Mouse (Mus musculus): ENCODE results near the gene Eif3l.
A peak's percentile ranks its signal among the peaks of the same experiment; 100 is the strongest.
"Not testable (repeated sequence)": the region's sequence is repeated elsewhere in the genome, so short reads cannot be mapped to it uniquely, and the experiment has no call there.

Eif3l gene

DNA sequence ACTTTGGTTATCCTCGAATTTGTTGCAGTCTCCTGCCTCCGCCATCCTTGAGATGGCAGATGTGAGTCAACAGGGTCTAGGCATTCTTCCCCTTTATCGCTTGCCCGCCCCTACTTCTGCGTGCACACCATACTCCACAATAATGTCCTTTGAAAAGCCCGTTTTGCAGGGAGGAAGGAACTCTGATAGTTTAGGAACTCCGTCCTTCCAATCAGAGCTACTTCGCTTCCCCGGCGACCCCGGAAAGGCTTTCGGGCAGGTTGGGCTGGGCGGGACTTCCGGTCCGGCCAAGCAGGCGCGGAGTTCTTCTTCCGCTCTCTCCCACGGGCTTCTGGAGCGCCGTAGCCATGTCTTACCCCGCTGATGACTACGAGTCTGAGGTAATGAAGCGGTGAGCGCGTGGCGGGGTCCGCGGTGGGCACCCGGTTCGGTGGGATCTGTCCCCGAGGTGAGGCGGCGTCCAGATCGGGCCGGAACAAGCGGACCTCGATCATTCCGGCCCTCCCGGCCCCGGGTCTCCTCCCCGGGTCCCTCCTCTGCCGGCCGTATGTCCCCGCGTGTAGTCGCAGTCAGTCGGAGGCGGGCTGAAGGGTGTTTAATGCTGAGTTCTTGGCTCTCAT lies at the start of gene Eif3l:
TSS of gene Eif3l (plus strand) at position 267 of the 620 bp plus-strand sequence.
- DNase-seq: peak; percentile 85 to 89

DNA sequence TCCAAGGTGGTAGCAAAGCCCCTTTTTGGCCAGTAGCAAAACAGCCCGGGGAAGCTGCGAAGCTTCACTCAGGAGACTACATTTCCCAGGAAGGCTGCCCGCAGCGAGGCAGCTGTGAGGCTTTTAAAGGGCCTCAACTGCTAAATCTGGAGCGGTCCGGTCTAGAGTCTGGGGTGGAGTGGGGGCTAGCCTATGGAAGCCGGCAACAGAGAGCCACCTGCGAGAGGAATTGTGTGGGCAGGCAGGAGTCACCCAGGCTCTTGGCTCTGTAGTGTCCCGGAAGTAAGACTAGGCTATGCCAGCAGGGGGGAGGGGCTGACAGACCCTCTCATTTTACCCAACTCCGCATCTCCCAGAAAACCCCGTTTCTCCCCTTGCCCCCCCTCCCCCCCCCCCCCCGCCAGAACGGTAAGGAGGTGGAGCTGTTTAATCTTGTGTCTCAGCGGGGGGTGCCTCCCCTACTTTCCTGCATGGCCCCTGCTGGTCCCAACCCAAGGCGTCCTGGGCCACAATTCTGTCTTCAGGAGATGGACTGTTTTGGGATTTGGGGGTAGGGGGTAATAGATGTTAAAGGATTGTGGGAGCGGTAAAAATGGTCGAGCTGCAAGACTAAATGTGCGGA lies 49.2 kb upstream of the Eif3l start:
- DNase-seq: peak in 1 of 2 experiments; percentile 64

DNA sequence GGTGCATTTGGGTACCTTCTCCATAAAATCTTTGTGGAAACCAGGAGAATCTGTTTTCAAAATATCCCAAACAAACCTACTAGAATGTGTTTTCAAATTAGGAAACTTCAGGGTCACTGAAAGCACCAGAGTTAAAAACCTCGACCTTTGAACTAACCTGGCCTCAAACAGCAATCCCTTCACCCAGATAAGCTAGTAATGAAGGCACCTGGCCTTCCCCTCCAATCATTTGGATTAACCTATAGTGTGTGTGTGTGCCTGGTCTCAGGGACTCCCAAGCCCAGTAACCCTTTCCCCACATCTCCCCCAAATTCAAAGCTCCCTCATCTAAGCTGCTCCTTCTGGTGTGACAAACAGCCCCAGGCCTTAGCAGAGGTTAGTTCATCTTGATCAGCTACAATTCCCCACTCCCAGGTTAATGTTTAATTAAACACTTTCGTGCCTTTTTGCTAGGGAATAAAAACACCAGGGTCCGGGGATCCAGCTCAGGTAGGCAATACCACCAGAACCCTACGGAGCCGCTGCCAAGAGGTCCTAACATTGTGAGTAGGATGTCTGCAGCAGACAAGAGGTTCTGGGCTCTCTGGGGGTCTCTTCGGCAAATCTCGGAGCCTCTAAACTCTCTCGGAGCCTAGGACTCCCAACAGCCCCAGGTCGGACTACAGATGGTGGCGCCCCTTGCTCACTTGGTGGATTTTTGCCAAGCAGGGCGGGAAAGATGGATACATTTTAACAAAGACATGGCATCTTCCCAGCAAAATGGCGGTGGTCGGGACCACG lies 48.3 kb upstream of the Eif3l start:
- DNase-seq: peak; percentile 72 to 83

DNA sequence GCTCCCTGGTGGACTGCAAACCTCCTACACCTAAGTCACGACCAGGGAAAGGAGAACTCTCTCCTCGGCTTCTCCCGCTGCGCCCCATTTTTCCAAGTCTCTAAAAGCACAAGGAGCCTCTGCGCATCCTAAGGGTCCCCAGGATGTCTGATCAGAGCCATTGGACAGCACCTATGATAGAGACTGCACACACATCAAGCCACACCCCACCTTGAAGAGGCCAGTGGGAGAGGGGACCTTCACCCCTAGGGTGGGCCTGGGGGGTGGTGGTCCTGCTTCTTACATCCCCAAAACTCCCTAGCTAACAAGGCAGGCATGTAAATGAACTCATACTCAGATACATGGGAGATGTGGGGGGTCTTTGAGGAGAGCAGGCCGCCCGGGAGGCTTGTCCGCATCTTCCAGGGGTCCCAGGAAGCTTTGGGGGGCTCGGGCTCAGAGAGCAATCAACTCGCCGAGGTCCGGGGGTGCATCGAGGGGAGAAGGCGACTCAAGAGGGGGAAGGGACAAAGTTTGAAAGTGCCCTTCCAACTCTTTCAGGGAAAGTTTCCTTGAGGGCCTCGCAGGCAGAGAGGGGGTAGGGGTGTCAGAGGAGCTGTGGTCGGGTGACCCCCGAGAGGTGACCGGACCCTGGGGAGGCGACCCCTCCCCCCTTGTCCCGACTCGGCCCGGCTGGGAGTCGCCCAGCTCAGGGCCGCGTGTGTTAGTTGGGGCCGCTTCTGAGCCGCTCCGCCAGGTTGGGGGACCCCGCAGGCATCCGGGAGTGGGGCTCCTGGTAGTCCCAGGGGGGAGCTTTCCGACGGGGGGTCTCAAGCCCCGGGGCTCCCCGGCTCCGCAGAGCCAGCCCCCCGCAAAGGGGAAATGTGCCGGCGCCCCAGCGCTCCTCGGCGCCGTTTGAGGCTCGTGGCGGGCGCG lies 47.4 kb upstream of the Eif3l start:
- DNase-seq: peak in 1 of 2 experiments; percentile 69

DNA sequence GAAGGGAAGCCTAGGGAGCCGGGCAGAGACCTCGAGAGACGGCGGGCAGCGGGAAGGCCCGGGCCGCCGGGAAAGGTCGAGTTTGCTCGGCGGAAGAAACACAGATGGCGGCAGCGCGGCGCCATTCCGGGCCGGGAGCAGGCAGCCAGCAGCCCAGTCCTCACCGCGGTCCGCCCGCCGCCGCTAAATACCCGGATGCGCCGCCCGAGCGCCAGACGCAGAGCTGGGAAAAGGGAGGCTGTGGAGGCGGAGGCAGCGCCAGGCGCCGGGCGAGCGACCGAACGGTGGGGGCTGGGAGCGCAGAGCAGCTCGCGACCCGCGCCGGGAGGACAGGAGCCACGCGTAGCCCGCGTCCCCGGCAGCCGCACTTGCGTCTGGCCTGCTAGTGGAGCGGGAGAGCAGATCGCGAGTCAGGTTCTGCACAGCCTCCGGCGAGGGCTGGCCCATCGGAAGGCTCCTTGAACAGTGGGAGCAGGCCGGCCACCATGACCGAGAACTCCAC lies 46.7 kb upstream of the Eif3l start, which contains the start of gene H1f0:
TSS of gene H1f0 (plus strand) at position 214 of the 502 bp plus-strand sequence.
- DNase-seq: peak; percentile 98 to 99

DNA sequence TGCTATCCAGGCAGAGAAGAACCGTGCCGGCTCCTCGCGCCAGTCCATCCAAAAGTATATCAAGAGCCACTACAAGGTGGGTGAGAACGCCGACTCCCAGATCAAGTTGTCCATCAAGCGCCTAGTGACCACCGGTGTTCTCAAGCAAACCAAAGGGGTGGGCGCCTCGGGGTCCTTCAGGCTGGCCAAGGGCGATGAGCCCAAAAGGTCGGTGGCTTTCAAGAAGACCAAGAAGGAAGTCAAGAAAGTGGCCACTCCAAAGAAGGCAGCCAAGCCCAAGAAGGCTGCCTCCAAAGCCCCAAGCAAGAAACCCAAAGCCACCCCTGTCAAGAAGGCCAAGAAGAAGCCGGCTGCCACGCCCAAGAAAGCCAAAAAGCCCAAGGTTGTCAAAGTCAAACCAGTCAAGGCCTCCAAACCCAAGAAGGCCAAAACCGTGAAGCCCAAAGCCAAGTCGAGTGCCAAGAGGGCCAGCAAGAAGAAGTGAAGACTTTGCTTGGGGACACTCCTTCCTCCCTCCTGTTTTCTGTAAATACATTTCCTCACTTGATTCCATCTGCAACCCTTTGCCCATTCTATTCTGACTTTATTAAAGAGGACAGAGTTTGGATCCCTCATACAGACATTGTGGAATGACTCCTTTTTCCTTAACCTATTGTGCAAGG lies 46.0 kb upstream of the Eif3l start:
- DNase-seq: no peak

DNA sequence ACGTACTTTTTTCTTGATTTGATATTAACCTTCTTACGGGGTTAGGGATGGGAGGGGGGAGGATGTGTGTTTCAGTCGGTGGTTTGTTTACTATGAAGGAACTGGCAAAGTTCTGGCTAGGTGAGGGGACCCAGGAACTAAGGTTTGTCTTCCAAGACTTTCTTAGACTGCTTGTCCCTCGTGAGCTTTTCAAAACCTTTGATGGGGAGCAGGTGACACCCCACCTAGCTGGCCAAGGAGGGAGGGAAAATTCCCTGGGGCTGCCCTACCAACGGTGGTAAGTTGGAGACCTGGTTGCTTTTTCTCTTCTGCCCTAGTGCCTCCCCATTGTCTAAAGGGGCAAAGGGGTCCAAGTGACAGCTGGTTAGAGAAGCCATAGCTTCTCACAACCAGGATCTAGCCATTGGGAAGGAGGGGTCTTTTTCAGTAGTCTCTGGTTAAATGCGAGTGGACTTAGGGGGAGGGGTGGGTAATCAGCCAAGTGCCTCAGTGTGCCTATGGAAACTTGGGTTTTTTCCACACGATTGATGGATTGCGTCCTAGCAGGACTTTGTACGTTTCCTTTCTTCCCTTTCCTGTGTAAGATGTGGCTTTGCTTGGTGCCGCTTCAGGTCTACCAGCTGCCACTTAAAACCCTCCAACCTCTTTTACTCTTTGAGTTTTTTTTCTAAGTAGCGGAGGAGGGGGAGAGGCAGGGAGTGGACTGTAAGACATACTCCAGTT lies 45.3 kb upstream of the Eif3l start:
- DNase-seq: no peak

DNA sequence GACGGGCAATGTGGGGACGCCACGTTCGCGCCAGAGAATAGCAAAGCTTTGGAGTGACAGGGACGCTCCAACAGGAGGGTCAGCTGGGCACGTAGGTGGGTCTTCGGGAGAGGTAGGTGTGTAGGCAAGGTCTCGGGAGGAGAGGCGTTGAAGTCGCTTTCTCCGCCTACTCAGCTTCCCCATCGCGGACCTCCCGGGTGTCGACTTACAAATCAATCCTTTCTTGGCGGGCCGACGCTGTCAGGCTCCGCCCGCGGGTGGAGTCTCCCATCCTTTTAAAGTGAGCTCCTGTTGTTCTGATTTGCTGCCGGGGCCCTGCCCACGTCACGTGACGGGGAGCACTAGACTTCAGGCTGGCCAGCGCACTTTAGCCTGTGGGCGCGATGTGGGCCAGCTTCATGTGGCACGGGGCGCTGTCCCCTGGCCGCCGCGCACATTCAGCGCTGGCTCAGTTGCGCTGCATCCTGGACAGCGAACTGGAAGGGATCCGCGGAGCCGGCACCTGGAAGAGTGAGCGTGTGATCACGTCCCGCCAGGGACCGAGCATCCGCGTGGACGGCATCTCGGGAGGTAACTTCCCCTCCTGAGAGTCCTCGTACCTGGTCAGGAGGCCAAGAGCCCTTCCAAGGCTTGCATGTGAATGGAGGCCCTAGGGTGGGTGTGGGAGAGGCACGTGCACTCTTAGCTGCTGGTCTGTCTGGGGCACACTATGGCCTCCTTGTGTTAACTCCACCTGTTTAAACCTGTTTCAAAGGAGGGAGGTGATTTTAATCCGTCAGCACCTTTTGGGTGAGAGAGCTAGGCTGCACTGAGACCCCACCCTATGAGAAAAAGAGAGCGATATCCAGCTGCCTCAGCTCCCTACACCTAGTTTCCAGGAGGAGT lies 44.2 kb upstream of the Eif3l start:
- peak; percentile 88 to 91 for DNase-seq

DNA sequence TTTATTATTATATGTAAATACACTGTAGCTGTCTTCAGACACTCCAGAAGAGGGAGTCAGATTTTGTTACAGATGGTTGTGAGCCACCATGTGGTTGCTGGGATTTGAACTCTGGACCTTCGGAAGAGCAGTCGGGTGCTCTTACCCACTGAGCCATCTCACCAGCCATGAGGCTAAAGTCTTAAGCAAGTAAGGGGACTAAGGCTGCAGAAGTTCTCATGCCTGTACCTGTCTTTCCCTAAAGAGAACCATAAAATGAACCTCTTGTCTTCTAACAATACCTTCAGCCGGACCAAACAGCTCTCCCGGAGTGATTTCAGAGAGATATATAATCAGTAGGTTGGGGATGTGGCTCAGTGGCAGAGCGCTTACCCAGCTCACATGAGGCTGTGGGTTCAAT lies 43.1 kb upstream of the Eif3l start:
- not testable (repeated sequence) for DNase-seq

DNA sequence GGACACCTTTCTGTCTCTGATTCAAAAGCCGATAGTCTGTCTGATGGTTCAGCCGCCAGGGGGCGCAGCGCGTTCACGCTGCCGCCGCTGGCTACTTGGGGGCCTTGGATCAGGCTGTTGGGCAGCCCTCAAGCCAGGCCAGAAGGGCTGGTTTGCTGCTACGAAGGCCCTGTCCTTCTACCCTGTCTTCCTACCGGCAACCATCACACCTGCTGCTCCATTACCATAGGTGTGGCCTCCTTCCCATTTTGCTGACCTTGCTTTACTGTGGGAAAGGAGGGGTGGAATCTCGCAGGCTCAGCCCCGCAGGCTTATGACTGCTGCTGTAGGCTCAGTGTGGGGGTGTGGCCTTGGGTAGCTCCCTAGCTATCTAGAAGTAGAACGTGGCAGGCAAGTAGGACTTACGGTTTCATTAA lies 37.1 kb upstream of the Eif3l start:
- DNase-seq: peak; percentile 88 to 91

DNA sequence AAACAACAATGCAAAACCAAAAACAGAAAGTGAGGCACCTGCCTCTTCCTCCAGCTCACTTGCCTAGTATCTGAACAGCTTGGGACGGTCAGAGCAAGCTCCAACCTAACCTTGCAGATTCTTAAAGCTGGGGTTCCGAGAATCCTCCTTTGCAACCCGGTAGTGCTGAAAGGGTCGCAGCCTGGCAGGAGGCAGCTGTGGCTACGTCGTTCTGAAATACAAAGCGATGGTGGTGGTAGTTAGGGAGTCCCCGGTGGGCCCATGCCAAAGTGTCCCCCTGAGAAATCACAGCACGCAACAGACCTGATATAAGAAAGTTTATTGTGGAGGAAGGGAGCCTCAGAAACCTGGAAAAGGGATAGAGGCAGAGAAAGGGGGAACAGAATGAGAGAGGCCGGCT lies 36.6 kb upstream of the Eif3l start:
- DNase-seq: no peak

DNA sequence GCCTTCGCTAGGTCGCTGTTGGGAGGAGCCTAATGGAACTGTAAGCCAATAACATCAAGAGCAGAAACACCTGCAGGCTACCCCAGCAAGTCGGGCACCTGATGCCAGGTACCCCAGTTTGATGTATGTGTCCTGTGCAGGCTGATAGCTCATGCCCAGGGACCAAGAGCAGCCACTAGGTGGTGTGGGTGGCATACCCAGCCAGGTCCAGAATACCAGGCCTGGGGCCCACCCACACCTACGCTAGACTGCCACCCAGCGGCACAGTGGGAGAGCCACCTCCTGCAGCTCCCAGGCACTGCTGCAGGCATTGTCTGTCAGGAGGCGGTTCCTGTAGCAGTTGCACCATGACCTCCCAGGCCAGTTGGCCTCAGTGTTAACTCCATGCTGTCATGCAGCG lies 36.1 kb upstream of the Eif3l start:
- peak; percentile 54 to 67 for DNase-seq

DNA sequence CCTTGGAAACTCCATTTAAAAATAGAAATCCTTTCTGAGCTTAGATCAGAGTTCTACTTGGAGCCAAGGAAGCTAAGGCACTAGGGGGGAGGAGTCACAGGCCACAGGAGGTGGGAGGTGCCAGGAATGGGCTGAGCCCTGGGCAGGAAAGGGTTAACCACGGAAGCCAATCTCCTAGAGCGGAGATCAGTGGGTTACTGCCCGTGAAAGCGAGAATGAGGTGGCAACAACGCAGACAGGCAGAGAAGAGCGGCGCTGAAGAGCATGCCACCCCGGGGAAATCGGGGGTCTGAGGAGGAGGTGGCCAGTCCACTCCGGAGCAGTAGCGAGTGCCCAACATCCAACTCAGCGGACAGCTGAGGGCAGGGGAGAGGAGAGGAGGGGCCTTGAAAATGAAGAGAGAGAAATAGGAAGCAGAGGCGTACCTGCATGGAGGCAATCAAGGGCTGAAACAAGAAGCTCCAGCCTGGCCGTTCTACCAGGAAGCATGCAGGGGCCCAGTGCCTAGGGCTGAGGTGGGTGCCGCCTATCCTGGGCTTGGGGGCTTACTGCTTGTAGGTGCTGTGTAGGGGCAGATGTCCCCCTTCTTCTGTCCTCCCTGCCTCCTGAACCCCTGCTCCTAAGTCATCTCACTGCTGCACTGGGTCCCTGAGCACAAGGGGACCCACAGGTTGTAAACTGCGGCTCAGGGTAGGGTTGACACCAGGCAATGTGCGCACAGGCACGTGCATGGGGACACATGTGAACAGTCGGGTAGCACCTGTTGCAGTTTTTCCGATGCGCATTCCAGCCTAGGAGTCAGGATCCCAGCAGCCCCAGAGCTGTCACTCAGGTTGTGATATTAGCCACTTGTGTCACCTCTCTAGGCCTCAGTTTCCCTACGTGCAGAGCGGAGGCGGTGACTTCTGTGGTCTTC lies 34.2 kb upstream of the Eif3l start:
- no peak for DNase-seq

DNA sequence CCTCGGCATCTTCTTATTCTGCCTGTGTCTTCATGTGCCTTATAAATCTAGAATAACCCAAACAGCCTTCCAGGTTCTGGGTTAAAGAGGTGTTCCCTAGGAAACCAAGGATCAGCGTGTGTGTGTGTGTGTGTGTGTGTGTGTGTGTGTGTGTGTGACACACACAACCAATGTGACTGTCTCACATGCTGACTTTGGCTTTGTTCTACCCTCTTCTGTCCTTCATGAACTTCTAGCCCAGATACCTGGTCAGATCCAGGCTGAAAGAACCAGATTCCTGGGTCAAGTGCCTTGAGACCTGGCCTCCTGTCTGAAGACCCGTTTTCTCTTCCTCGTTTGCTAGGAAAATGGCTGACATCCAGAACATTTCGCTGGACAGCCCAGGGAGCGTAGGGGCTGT lies 33.4 kb upstream of the Eif3l start, which contains the start of gene Galr3:
TSS of gene Galr3 (plus strand) at position 301 of the 400 bp plus-strand sequence.
- no peak for DNase-seq

DNA sequence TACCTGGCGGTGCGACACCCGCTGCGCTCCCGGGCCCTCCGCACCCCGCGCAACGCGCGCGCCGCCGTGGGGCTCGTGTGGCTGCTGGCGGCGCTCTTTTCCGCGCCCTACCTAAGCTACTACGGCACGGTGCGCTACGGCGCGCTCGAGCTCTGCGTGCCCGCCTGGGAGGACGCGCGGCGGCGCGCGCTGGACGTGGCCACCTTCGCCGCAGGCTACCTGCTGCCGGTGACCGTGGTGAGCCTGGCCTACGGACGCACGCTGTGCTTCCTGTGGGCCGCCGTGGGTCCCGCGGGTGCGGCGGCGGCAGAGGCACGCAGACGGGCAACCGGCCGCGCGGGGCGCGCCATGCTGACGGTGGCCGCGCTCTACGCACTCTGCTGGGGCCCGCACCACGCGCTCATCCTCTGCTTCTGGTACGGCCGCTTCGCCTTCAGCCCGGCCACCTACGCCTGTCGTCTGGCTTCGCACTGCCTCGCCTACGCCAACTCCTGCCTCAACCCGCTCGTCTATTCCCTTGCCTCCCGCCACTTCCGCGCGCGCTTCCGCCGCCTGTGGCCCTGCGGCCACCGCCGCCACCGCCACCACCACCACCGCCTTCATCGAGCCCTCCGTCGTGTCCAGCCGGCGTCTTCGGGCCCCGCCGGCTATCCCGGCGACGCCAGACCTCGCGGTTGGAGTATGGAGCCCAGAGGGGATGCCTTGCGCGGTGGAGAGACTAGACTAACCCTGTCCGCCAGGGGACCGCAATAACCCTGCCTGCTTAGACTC lies 32.1 kb upstream of the Eif3l start:
- peak; percentile 56 to 58 for DNase-seq

DNA sequence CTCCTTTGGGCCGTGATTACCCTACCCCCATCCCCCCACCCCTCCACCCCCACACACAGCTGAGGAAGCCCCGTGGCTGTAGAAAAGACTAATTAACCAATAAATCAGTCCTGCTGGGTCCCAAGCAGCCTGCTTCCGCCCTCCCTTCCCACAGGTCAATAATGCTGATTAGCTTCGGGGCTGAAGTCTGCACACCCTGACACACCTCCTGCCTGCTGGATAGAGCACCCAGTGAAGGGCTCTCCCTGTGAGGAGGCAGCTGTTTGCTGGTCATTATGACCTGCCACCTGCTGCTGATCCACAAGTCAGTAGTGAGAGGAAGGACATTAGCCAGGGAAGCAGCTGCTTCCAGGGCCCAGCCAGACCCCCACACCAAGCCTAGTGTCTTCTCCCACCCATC lies 30.1 kb upstream of the Eif3l start:
- no peak for DNase-seq

DNA sequence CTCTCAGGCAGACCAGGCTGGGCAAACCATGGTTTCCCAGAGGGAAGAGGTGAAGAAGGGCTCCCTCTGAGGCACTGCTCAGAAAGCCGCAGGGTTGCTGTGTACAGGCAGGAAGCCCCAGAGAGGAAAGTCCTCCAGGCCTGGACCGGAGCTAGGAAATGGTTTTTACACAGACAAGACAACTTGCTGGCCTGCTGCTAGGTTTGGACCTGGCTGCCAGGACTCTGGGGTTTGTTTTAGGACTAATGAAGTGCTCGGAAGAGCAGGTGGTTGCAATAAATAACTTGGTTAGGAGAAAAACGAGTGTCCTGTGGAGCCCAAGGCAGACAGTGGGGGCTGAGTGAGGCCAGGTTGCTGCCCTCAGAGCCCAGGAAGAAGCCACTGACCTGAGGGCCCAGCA lies 26.8 kb upstream of the Eif3l start:
- DNase-seq: peak in 1 of 2 experiments; percentile 49

Measured in cerebellum, postnatal 14 days (tissue).